Mouse (Mus musculus): ENCODE results near the gene Zfp446.
"Not testable (repeated sequence)": the region's sequence is repeated elsewhere in the genome, so short reads cannot be mapped to it uniquely, and the experiment has no call there.

The Zfp446 gene

GRCm38 (mm10) chr7:12977682-12978389, at the start of gene Zfp446:
Zfp446 (plus strand) TSS chr7:12977848.
- DNase-seq (ENCODE audit: low read depth, low spot score) = peak; percentile 99

GRCm38 (mm10) chr7:12933615-12934140, 44.0 kb upstream of the Zfp446 start:
- no peak for DNase-seq (ENCODE audit: low read depth, low spot score)

GRCm38 (mm10) chr7:12934808-12935207, 42.8 kb upstream of the Zfp446 start:
- no peak for DNase-seq (ENCODE audit: low read depth, low spot score)

GRCm38 (mm10) chr7:12937254-12937803, 40.3 kb upstream of the Zfp446 start:
- DNase-seq (ENCODE audit: low read depth, low spot score) = not testable (repeated sequence)

GRCm38 (mm10) chr7:12940599-12940998, 37.0 kb upstream of the Zfp446 start:
- no peak for DNase-seq (ENCODE audit: low read depth, low spot score)

GRCm38 (mm10) chr7:12943488-12943887, 34.2 kb upstream of the Zfp446 start:
- DNase-seq (ENCODE audit: low read depth, low spot score) = peak; percentile 78

- peak; percentile 100 for DNase-seq (ENCODE audit: low read depth, low spot score)
Observed at GRCm38 (mm10) chr7:12949032-12949871, 28.4 kb upstream of the Zfp446 start.

- DNase-seq (ENCODE audit: low read depth, low spot score) = no peak
Observed at GRCm38 (mm10) chr7:12949872-12950229, 27.8 kb upstream of the Zfp446 start.

GRCm38 (mm10) chr7:12954896-12955295, 22.8 kb upstream of the Zfp446 start:
- no peak for DNase-seq (ENCODE audit: low read depth, low spot score)

- no peak for DNase-seq (ENCODE audit: low read depth, low spot score)
Observed at GRCm38 (mm10) chr7:12957511-12957910, 20.1 kb upstream of the Zfp446 start.

GRCm38 (mm10) chr7:12958948-12959347, 18.7 kb upstream of the Zfp446 start:
- DNase-seq (ENCODE audit: low read depth, low spot score) = no peak

GRCm38 (mm10) chr7:12959718-12960117, 17.9 kb upstream of the Zfp446 start:
- peak; percentile 79 for DNase-seq (ENCODE audit: low read depth, low spot score)

GRCm38 (mm10) chr7:12961511-12962141, 16.0 kb upstream of the Zfp446 start:
- DNase-seq (ENCODE audit: low read depth, low spot score) = peak; percentile 85

GRCm38 (mm10) chr7:12965678-12966091, 12.0 kb upstream of the Zfp446 start, which contains the start of gene Zfp324:
Zfp324 (plus strand) TSS chr7:12965838.
- DNase-seq (ENCODE audit: low read depth, low spot score) = peak; percentile 96

GRCm38 (mm10) chr7:12966104-12966845, 11.4 kb upstream of the Zfp446 start:
- peak; percentile 69 for DNase-seq (ENCODE audit: low read depth, low spot score)

- DNase-seq (ENCODE audit: low read depth, low spot score) = peak; percentile 67
Observed at GRCm38 (mm10) chr7:12970906-12971305, 6.7 kb upstream of the Zfp446 start.

- DNase-seq (ENCODE audit: low read depth, low spot score) = no peak
Observed at GRCm38 (mm10) chr7:12978931-12979722, 1.5 kb downstream of the Zfp446 start.

GRCm38 (mm10) chr7:12979776-12980175, 2.1 kb downstream of the Zfp446 start:
- peak; percentile 75 for DNase-seq (ENCODE audit: low read depth, low spot score)

GRCm38 (mm10) chr7:12980291-12980690, 2.6 kb downstream of the Zfp446 start:
- DNase-seq (ENCODE audit: low read depth, low spot score) = peak; percentile 75

- DNase-seq (ENCODE audit: low read depth, low spot score) = no peak
Observed at GRCm38 (mm10) chr7:12985724-12986123, 8.1 kb downstream of the Zfp446 start.

Data from R1 (cell line).